Mouse (Mus musculus) heart, postnatal 14 days (tissue): ENCODE results near the gene Lamp1. TPM values are rescaled to one million over a fixed set of nuclear protein-coding genes. Genes with fewer than 3 reads are reported as not detected.

ENCODE experiments used
- DNase-seq, 2 experiments: peaks; one replicate each; pipeline ENCODE4 v3.0.0; 2021 to 2022
- intact Hi-C: fragments of 180-260 bp; cut with DNase I; formaldehyde crosslinking; loops from one replicate; pipeline ENCODE4 v1.15.1; 2025
- microRNA-seq, 2 experiments: library from miRNA; unstranded; fragments of <30 nt; microRNA quantifications; one replicate each; pipeline ENCODE4 v1.2.0; 2021 to 2022
- total RNA-seq, 2 experiments: library from RNA; stranded (reverse); gene quantifications; 2 replicates each; pipeline ENCODE4 v1.2.3; 2021

Lamp1 gene
- total RNA-seq, 2 experiments from 2014 or later: 328 to 332 TPM

DNA sequence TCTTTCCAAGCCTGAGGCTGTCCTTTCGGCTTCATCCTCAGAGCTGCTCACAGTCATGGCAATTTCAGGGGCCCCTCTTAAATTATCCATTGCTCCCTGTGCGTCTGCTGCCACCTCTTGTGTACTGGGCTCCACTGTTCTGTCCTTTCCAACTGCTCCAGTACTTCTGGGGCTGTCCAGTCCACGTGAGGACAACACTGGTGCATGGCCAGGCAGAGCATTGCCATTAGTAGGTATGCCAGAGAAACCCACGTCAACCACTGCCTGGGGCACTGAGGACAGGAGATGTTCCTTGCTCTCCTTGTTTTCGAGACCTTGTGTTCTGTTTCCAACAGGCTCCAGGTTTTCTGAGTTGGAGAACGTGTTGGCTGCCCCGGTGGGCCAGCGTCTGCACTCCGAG, 65.5 kb downstream of the Lamp1 start:
- no peak for DNase-seq

More for the DNA sequence above, 65.5 kb downstream of the Lamp1 start:
- intact Hi-C loops: no loop called here

Small RNA genes within 50 kb of the gene (microRNA-seq; reads per million reads assigned to microRNA genes)
- 23.9 to 34.4 reads per million in 2 experiments for gene Mir1968
- gene Mir7065: 0 reads per million in 2 experiments

Other genes with a start within 250 kb of the Lamp1 start
- gene F7, start 133.1 kb upstream of the Lamp1 start, total RNA-seq: under 1 TPM; 0.15 to 0.19 TPM
- gene F10, start 121.9 kb upstream of the Lamp1 start, total RNA-seq: under 1 TPM; 0.67 to 0.71 TPM
- gene Proz, start 98.2 kb upstream of the Lamp1 start, total RNA-seq: not detected
- gene Pcid2, start 53.7 kb upstream of the Lamp1 start, total RNA-seq: 10 to 100 TPM in 1 of 2 experiments, 1 to 10 TPM in 1; 8.8 to 10.7 TPM
- gene Cul4a, start 53.5 kb upstream of the Lamp1 start, total RNA-seq: 10 to 100 TPM; 78.0 to 78.3 TPM
- 1 to 10 TPM; 2.8 to 2.9 TPM for gene Grtp1, start 41.5 kb downstream of the Lamp1 start, total RNA-seq
- 100 to 1,000 TPM; 380 to 433 TPM for gene Adprhl1, start 95.0 kb downstream of the Lamp1 start, total RNA-seq
- gene Dcun1d2, start 129.0 kb downstream of the Lamp1 start, total RNA-seq: 10 to 100 TPM; 45.7 to 51.6 TPM
- 10 to 100 TPM; 22.0 to 26.6 TPM for gene Tmco3, start 129.0 kb downstream of the Lamp1 start, total RNA-seq
- 10 to 100 TPM; 40.4 to 45.5 TPM for gene Tfdp1, start 179.6 kb downstream of the Lamp1 start, total RNA-seq
- not detected for gene Atp4b, start 237.7 kb downstream of the Lamp1 start, total RNA-seq
- gene Grk1, start 245.9 kb downstream of the Lamp1 start, total RNA-seq: under 1 TPM; 0.02 to 0.05 TPM